Mouse (Mus musculus) stomach, embryonic 15.5 days (tissue): ENCODE measurements around the gene Grik4. TPM values are rescaled to one million over a fixed set of nuclear protein-coding genes. Genes with fewer than 3 reads are reported as not detected.

ENCODE experiments used
- ATAC-seq: fragments of 200-750 bp; cut with Nextera tagmentation; 2 replicates; pipeline ENCODE4 v1.8.0; 2017; ENCODE audit warnings: low read depth, moderate number of reproducible peaks, moderate TSS enrichment; ENCODE audit not compliant: insufficient read depth, low FRiP score
- H3K27ac ChIP-seq: fragments of 300-500 bp; sonication (generic); 2 replicates; pipeline ENCODE4 v1.5.1; 2015; ENCODE audit warnings: mild to moderate bottlenecking, inconsistent platforms
- H3K27me3 ChIP-seq: fragments of 300-500 bp; sonication (generic); replicated peaks from 2 replicates; pipeline ENCODE4 v1.6.1; 2015; ENCODE audit warnings: inconsistent platforms
- H3K36me3 ChIP-seq: fragments of 300-500 bp; sonication (generic); 2 replicates; pipeline ENCODE4 v1.6.1; 2015; ENCODE audit warnings: inconsistent platforms
- H3K4me1 ChIP-seq: fragments of 300-500 bp; sonication (generic); 2 replicates; pipeline ENCODE4 v1.6.1; 2015; ENCODE audit warnings: inconsistent platforms
- H3K4me2 ChIP-seq: fragments of 300-500 bp; sonication (generic); 2 replicates; pipeline ENCODE4 v1.6.1; 2015; ENCODE audit warnings: mild to moderate bottlenecking, inconsistent platforms
- H3K4me3 ChIP-seq: fragments of 300-500 bp; sonication (generic); replicated peaks from 2 replicates; pipeline ENCODE4 v1.5.1; 2015; ENCODE audit warnings: inconsistent platforms
- H3K9ac ChIP-seq: fragments of 300-500 bp; sonication (generic); 2 replicates; pipeline ENCODE4 v1.6.1; 2015; ENCODE audit warnings: inconsistent platforms
- H3K9me3 ChIP-seq: fragments of 300-500 bp; sonication (generic); 2 replicates; pipeline ENCODE4 v1.6.1; 2016; ENCODE audit warnings: inconsistent platforms
- WGBS: fragments of 180-500 bp; shearing (Covaris S2); methylation state at CpG from one replicate; pipeline ENCODE4 v1.1.7; 2015; 5-methylcytosine and 5-hydroxymethylcytosine counted together
- polyA plus RNA-seq: library from polyadenylated mRNA; unstranded; fragments of >200 nt; fragmentation: Nextera tagmentation; extraction: Ambion mirVana; gene quantifications from 2 replicates; pipeline ENCODE4 v1.2.1, GENCODE M21; 2015

Grik4 gene
- polyA plus RNA-seq, 1 experiment from 2014 or later: 1.1 TPM

- no peak overlapping the region for H3K4me3 ChIP-seq
- no peaks in the 10 kb centered on the region for H3K4me1 ChIP-seq
- no peaks in the 10 kb centered on the region for H3K9me3 ChIP-seq
- H3K36me3 ChIP-seq: no peaks in the 10 kb centered on the region
- no peak for ATAC-seq
- no peak overlapping the region for H3K9ac ChIP-seq
- 86% methylated on average over 9 of the region's 9 CpGs for WGBS
- no peak overlapping the region for H3K4me2 ChIP-seq
- no peak overlapping the region for H3K27ac ChIP-seq
- no peaks in the 10 kb centered on the region for H3K27me3 ChIP-seq
These were observed 346.8 kb downstream of the Grik4 start for GRCm38 (mm10) chr9:42597525-42597924.

- Histone ChIP-seq H3K4me2 (no peak overlapping the region), H3K4me3 (no peak overlapping the region), H3K36me3 (no peaks in the 10 kb centered on the region), H3K9me3 (no peaks in the 10 kb centered on the region), H3K9ac (no peak overlapping the region), H3K27me3 (no peaks in the 10 kb centered on the region), H3K4me1 (0 out of 2 replicates have a peak, but pooled peaks cover under 1% of the 10 kb centered on the region), H3K27ac (no peak overlapping the region)
- WGBS: 74% methylated on average over 7 of the region's 7 CpGs
- no peak for ATAC-seq
These were observed 365.8 kb downstream of the Grik4 start for GRCm38 (mm10) chr9:42578511-42578910.

GRCm38 (mm10) chr9:42578106-42578505 lies 366.2 kb downstream of the Grik4 start:
- Histone ChIP-seq H3K4me2 (no peak overlapping the region), H3K4me1 (0 out of 2 replicates have a peak, but pooled peaks cover 4% of the 10 kb centered on the region), H3K36me3 (no peaks in the 10 kb centered on the region), H3K27ac (no peak overlapping the region), H3K9me3 (no peaks in the 10 kb centered on the region), H3K4me3 (no peak overlapping the region), H3K27me3 (no peaks in the 10 kb centered on the region), H3K9ac (no peak overlapping the region)
- WGBS: 75% methylated on average over 7 of the region's 7 CpGs
- no peak for ATAC-seq

GRCm38 (mm10) chr9:42573616-42574350 lies 370.5 kb downstream of the Grik4 start:
- no peak for ATAC-seq
- Histone ChIP-seq H3K27ac (no peak overlapping the region), H3K27me3 (no peaks in the 10 kb centered on the region), H3K4me1 (0 out of 2 replicates have a peak, but pooled peaks cover 4% of the 10 kb centered on the region), H3K4me2 (no peak overlapping the region), H3K9me3 (no peaks in the 10 kb centered on the region), H3K4me3 (no peak overlapping the region), H3K36me3 (no peaks in the 10 kb centered on the region), H3K9ac (no peak overlapping the region)
- 54% methylated on average over 14 of the region's 14 CpGs for WGBS

GRCm38 (mm10) chr9:42573180-42573579 lies 371.1 kb downstream of the Grik4 start:
- WGBS: 9% methylated on average over 6 of the region's 6 CpGs
- H3K36me3 ChIP-seq: no peaks in the 10 kb centered on the region
- no peak overlapping the region for H3K4me2 ChIP-seq
- no peak overlapping the region for H3K9ac ChIP-seq
- no peak overlapping the region for H3K4me3 ChIP-seq
- H3K27me3 ChIP-seq: no peaks in the 10 kb centered on the region
- no peak overlapping the region for H3K27ac ChIP-seq
- no peak for ATAC-seq
- H3K9me3 ChIP-seq: no peaks in the 10 kb centered on the region
- 0 out of 2 replicates have a peak, but pooled peaks cover 4% of the 10 kb centered on the region for H3K4me1 ChIP-seq

GRCm38 (mm10) chr9:42565921-42566320 lies 378.4 kb downstream of the Grik4 start:
- Histone ChIP-seq H3K9ac (no peak overlapping the region), H3K36me3 (no peaks in the 10 kb centered on the region), H3K27ac (no peak overlapping the region), H3K4me2 (no peak overlapping the region), H3K27me3 (no peaks in the 10 kb centered on the region), H3K9me3 (no peaks in the 10 kb centered on the region), H3K4me1 (no peaks in the 10 kb centered on the region), H3K4me3 (no peak overlapping the region)
- WGBS: 70% methylated on average over 4 of the region's 4 CpGs
- no peak for ATAC-seq

- Histone ChIP-seq H3K27me3 (no peaks in the 10 kb centered on the region), H3K9me3 (no peaks in the 10 kb centered on the region), H3K36me3 (no peaks in the 10 kb centered on the region), H3K4me2 (no peak overlapping the region), H3K27ac (no peak overlapping the region), H3K4me3 (no peak overlapping the region), H3K4me1 (no peaks in the 10 kb centered on the region), H3K9ac (no peak overlapping the region)
- 79% methylated on average over 1 of the region's 1 CpGs for WGBS
- no peak for ATAC-seq
These were observed 389.1 kb downstream of the Grik4 start for GRCm38 (mm10) chr9:42555186-42555585.

GRCm38 (mm10) chr9:42550116-42550515 lies 394.2 kb downstream of the Grik4 start:
- Histone ChIP-seq H3K36me3 (no peaks in the 10 kb centered on the region), H3K4me3 (no peak overlapping the region), H3K9ac (no peak overlapping the region), H3K27ac (no peak overlapping the region), H3K4me2 (no peak overlapping the region), H3K4me1 (no peaks in the 10 kb centered on the region), H3K27me3 (no peaks in the 10 kb centered on the region), H3K9me3 (no peaks in the 10 kb centered on the region)
- WGBS: 16% methylated on average over 13 of the region's 13 CpGs
- ATAC-seq: no peak

GRCm38 (mm10) chr9:42548981-42549380 lies 395.3 kb downstream of the Grik4 start:
- no peaks in the 10 kb centered on the region for H3K36me3 ChIP-seq
- no peak overlapping the region for H3K4me3 ChIP-seq
- ATAC-seq: no peak
- no peaks in the 10 kb centered on the region for H3K9me3 ChIP-seq
- H3K27me3 ChIP-seq: no peaks in the 10 kb centered on the region
- no peak overlapping the region for H3K9ac ChIP-seq
- no peaks in the 10 kb centered on the region for H3K4me1 ChIP-seq
- 54% methylated on average over 7 of the region's 7 CpGs for WGBS
- no peak overlapping the region for H3K27ac ChIP-seq
- H3K4me2 ChIP-seq: no peak overlapping the region

GRCm38 (mm10) chr9:42544521-42544920 lies 399.8 kb downstream of the Grik4 start:
- Histone ChIP-seq H3K4me1 (no peaks in the 10 kb centered on the region), H3K9ac (no peak overlapping the region), H3K36me3 (no peaks in the 10 kb centered on the region), H3K9me3 (no peaks in the 10 kb centered on the region), H3K4me2 (no peak overlapping the region), H3K27me3 (no peaks in the 10 kb centered on the region), H3K27ac (no peak overlapping the region), H3K4me3 (no peak overlapping the region)
- 83% methylated on average over 10 of the region's 10 CpGs for WGBS
- ATAC-seq: no peak

GRCm38 (mm10) chr9:42533491-42533890 lies 410.8 kb downstream of the Grik4 start:
- no peaks in the 10 kb centered on the region for H3K9me3 ChIP-seq
- no peaks in the 10 kb centered on the region for H3K4me1 ChIP-seq
- H3K27ac ChIP-seq: no peak overlapping the region
- WGBS: 85% methylated on average over 8 of the region's 8 CpGs
- no peaks in the 10 kb centered on the region for H3K36me3 ChIP-seq
- H3K9ac ChIP-seq: no peak overlapping the region
- H3K27me3 ChIP-seq: no peaks in the 10 kb centered on the region
- no peak overlapping the region for H3K4me2 ChIP-seq
- no peak overlapping the region for H3K4me3 ChIP-seq
- ATAC-seq: no peak

GRCm38 (mm10) chr9:42533041-42533440 lies 411.3 kb downstream of the Grik4 start:
- Histone ChIP-seq H3K4me3 (no peak overlapping the region), H3K27ac (no peak overlapping the region), H3K9me3 (no peaks in the 10 kb centered on the region), H3K4me1 (no peaks in the 10 kb centered on the region), H3K27me3 (no peaks in the 10 kb centered on the region), H3K36me3 (no peaks in the 10 kb centered on the region), H3K9ac (no peak overlapping the region), H3K4me2 (no peak overlapping the region)
- no peak for ATAC-seq
- WGBS: 30% methylated on average over 6 of the region's 6 CpGs

GRCm38 (mm10) chr9:42531951-42532350 lies 412.3 kb downstream of the Grik4 start:
- Histone ChIP-seq H3K27ac (no peak overlapping the region), H3K9me3 (no peaks in the 10 kb centered on the region), H3K4me2 (no peak overlapping the region), H3K4me3 (no peak overlapping the region), H3K9ac (no peak overlapping the region), H3K4me1 (no peaks in the 10 kb centered on the region), H3K27me3 (no peaks in the 10 kb centered on the region), H3K36me3 (no peaks in the 10 kb centered on the region)
- 45% methylated on average over 3 of the region's 3 CpGs for WGBS
- ATAC-seq: no peak
